Mouse (Mus musculus): ENCODE measurements around the gene Uckl1.

Uckl1 gene

GRCm38 (mm10) chr2:181571941-181572670, 12.6 kb downstream of the Uckl1 start:
- DNase-seq = no peak

- DNase-seq = no peak
Measured at GRCm38 (mm10) chr2:181570921-181571595, 13.6 kb downstream of the Uckl1 start.

GRCm38 (mm10) chr2:181570375-181570774, 14.3 kb downstream of the Uckl1 start:
- no peak for DNase-seq

- no peak for DNase-seq
Measured at GRCm38 (mm10) chr2:181569856-181570255, 14.8 kb downstream of the Uckl1 start.

GRCm38 (mm10) chr2:181568272-181569008, 16.3 kb downstream of the Uckl1 start:
- DNase-seq = peak; percentile 81

GRCm38 (mm10) chr2:181567338-181567737, 17.4 kb downstream of the Uckl1 start:
- no peak for DNase-seq

GRCm38 (mm10) chr2:181553772-181554171, 30.9 kb downstream of the Uckl1 start:
- no peak for DNase-seq

GRCm38 (mm10) chr2:181550233-181550632, 34.5 kb downstream of the Uckl1 start:
- no peak for DNase-seq

GRCm38 (mm10) chr2:181548682-181549081, 36.0 kb downstream of the Uckl1 start:
- DNase-seq = no peak

- DNase-seq = no peak
Measured at GRCm38 (mm10) chr2:181548227-181548626, 36.5 kb downstream of the Uckl1 start.

- no peak for DNase-seq
Measured at GRCm38 (mm10) chr2:181546142-181546541, 38.5 kb downstream of the Uckl1 start.

GRCm38 (mm10) chr2:181541761-181542380, 42.8 kb downstream of the Uckl1 start:
- no peak for DNase-seq

GRCm38 (mm10) chr2:181537444-181538047, 47.1 kb downstream of the Uckl1 start:
- DNase-seq = peak; percentile 35

- no peak for DNase-seq
Measured at GRCm38 (mm10) chr2:181536410-181536809, 48.3 kb downstream of the Uckl1 start.

GRCm38 (mm10) chr2:181532589-181532988, 52.1 kb downstream of the Uckl1 start:
- no peak for DNase-seq

- no peak for DNase-seq
Measured at GRCm38 (mm10) chr2:181529076-181529475, 55.6 kb downstream of the Uckl1 start.

GRCm38 (mm10) chr2:181525526-181525925, 59.2 kb downstream of the Uckl1 start:
- DNase-seq = no peak

- DNase-seq = peak; percentile 51
Measured at GRCm38 (mm10) chr2:181522811-181523210, 61.9 kb downstream of the Uckl1 start.

- no peak for DNase-seq
Measured at GRCm38 (mm10) chr2:181521491-181521890, 63.2 kb downstream of the Uckl1 start.

- no peak for DNase-seq
Measured at GRCm38 (mm10) chr2:181520936-181521227, 63.8 kb downstream of the Uckl1 start.

GRCm38 (mm10) chr2:181520118-181520935, 64.4 kb downstream of the Uckl1 start, which contains the start of gene Dnajc5:
Dnajc5 (plus strand) TSS chr2:181520485.
- DNase-seq = peak; percentile 98

GRCm38 (mm10) chr2:181519201-181519600, 65.5 kb downstream of the Uckl1 start:
- no peak for DNase-seq

Measured in kidney, postnatal 10 days (tissue).